Mouse (Mus musculus) kidney, postnatal 0 days (tissue): ENCODE results near the gene Fer1l4. TPM values are rescaled to one million over a fixed set of nuclear protein-coding genes. Genes with fewer than 3 reads are reported as not detected.

ENCODE experiments used
- ATAC-seq: fragments of 200-750 bp; cut with Nextera tagmentation; replicated peaks from 2 replicates; pipeline ENCODE4 v1.8.0; 2017; ENCODE audit warnings: low read depth, moderate number of reproducible peaks, moderate TSS enrichment, moderate library complexity; ENCODE audit not compliant: low FRiP score
- DNase-seq: peaks from one replicate; pipeline ENCODE4 v3.0.0-alpha.2; 2016; ENCODE audit warnings: low spot score
- H3K27ac ChIP-seq: fragments of 300-500 bp; sonication (generic); 2 replicates; pipeline ENCODE4 v1.5.1; 2014; ENCODE audit warnings: mild to moderate bottlenecking
- H3K27me3 ChIP-seq: fragments of 300-500 bp; sonication (generic); 2 replicates; pipeline ENCODE4 v1.6.1; 2014; ENCODE audit warnings: low read length, mixed read lengths; ENCODE audit not compliant: insufficient read depth
- H3K36me3 ChIP-seq: fragments of 300-500 bp; sonication (generic); 2 replicates; pipeline ENCODE4 v1.6.1; 2014; ENCODE audit warnings: low read length, mixed read lengths; ENCODE audit not compliant: insufficient read depth
- H3K4me1 ChIP-seq: fragments of 300-500 bp; sonication (generic); replicated peaks from 2 replicates; pipeline ENCODE4 v1.6.1; 2014; ENCODE audit warnings: antibody characterized with exemption, low read length, mixed read lengths; ENCODE audit not compliant: insufficient read depth
- H3K4me2 ChIP-seq: fragments of 300-500 bp; sonication (generic); 2 replicates; pipeline ENCODE4 v1.6.1; 2014; ENCODE audit warnings: mild to moderate bottlenecking, low read length, moderate library complexity, mixed read lengths
- H3K4me3 ChIP-seq: fragments of 300-500 bp; sonication (generic); replicated peaks from 2 replicates; pipeline ENCODE4 v1.5.1; 2014; ENCODE audit warnings: low read depth, low read length
- H3K9ac ChIP-seq: fragments of 300-500 bp; sonication (generic); 2 replicates; pipeline ENCODE4 v1.6.1; 2014; ENCODE audit warnings: low read depth, low read length
- H3K9me3 ChIP-seq: fragments of 300-500 bp; sonication (generic); replicated peaks from 2 replicates; pipeline ENCODE4 v1.6.1; 2016; ENCODE audit warnings: low read length, inconsistent platforms, mixed read lengths
- CTCF ChIP-seq: IDR thresholded peaks from 2 replicates; pipeline ENCODE4 v1.5.1; 2016; ENCODE audit warnings: antibody characterized with exemption, low read depth, mild to moderate bottlenecking, moderate library complexity
- WGBS: fragments of 180-500 bp; shearing (Covaris S2); extraction: QIAGEN DNeasy Blood & Tissue Kit; methylation state at CpG from one replicate; pipeline ENCODE4 v1.1.7; 2014; 5-methylcytosine and 5-hydroxymethylcytosine counted together
- polyA plus RNA-seq: library from polyadenylated mRNA; unstranded; fragments of >200 nt; fragmentation: Nextera tagmentation; extraction: Ambion mirVana; gene quantifications from 2 replicates; pipeline ENCODE4 v1.2.1, GENCODE M21; 2015

Gene Fer1l4
- polyA plus RNA-seq, 1 experiment from 2014 or later = 0.51 TPM

DNA sequence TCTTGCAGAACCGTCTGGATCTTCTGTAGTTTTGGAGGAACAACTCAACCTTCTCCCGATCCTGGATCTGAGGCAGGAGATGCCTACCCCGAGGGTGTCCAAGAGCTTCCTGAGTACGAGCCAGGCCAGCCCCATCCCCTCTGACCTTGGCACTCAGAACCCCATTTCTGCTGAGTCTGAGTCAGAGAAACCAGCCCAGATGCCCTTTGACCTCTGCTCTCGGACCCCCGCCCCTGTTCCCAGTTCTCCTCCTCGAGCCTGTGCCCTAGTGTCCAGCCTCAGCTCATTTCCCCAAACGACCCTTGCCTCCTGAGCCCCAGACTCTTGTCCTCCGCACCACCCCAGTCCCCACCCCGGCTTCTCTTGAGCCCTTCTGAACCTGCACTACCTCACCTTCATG, 13.4 kb upstream of the Fer1l4 start:
- no peak overlapping the region for H3K27ac ChIP-seq
- DNase-seq (no peak), ATAC-seq (peak; percentile 10)
- H3K4me2 ChIP-seq = peak overlapping the region; percentile 100
- WGBS = 29% methylated on average over 9 of the region's 10 CpGs
- peak overlapping the region; percentile 62; the same call in 1 of the 2 replicates for H3K9ac ChIP-seq
- H3K4me1 ChIP-seq = peaks cover 8% of the 10 kb centered on the region; the same call in 1 of the 2 replicates
- TF ChIP-seq CTCF = no peak
- H3K36me3 ChIP-seq = peaks cover under 1% of the 10 kb centered on the region; the same call in 1 of the 2 replicates
- no peaks in the 10 kb centered on the region for H3K27me3 ChIP-seq
- H3K9me3 ChIP-seq = no peaks in the 10 kb centered on the region
- H3K4me3 ChIP-seq = peak overlapping the region; percentile 76

DNA sequence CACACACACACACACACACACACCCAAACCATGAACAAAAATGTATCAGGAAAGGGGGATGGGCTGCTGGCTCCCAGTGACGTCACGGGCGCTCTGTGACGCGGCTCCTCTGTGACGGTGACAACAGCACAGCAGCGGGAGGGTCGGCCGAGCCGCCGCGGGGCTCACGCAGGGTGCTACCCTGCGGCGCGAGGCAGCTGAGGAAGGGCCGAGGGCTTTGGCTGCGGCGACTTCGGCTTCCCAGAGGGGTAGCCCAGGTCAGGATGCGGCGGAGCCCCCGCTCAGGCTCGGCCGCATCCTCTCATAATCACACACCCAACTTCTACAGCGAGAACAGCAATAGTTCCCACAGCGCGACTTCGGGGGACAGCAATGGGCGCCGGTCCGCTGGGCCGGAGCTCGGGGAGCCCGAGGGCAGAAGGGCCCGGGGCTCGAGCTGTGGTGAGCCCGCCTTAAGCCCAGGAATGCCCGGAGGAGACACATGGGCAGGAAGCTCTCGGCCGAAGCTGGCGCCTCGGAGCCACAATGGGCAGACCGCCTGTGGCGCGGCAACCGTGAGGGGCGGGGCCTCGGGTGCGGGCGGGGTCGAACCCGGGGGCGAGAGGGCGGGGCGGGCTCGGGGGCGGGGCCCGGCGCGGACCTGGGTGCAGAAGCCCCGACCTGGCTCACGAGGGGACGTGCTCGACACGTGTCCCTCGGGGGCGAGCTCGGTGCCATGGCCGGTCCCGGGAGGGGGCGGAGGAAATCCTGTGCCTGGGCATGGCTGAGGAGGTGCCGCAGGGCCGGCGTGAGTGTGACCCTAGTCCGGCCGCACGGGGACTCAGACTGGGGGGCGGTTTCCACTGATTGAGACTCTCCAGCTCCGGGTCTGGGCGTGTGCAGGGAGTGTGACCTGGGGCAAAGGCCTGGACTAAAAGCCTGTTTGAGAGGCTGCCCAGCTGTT, 12.6 kb upstream of the Fer1l4 start, which contains the start of gene Spag4:
Gene Spag4 (plus strand): TSS at position 77 of the 943 bp plus-strand sequence.
- no peaks in the 10 kb centered on the region for H3K36me3 ChIP-seq
- under 1% methylated on average over 69 of the region's 81 CpGs for WGBS
- peaks cover 8% of the 10 kb centered on the region; the same call in 1 of the 2 replicates for H3K4me1 ChIP-seq
- H3K9me3 ChIP-seq = no peaks in the 10 kb centered on the region
- peak within 1 kb of the TSS; percentile 79 for H3K27ac ChIP-seq
- H3K4me3 ChIP-seq = peak within 1 kb of the TSS; percentile 76
- H3K4me2 ChIP-seq = peak within 1 kb of the TSS; percentile 100
- TF ChIP-seq CTCF = no peak
- H3K9ac ChIP-seq = peak within 1 kb of the TSS; percentile 62
- DNase-seq (peak; percentile 74), ATAC-seq (peak; percentile 82)
- H3K27me3 ChIP-seq = no peaks in the 10 kb centered on the region

DNA sequence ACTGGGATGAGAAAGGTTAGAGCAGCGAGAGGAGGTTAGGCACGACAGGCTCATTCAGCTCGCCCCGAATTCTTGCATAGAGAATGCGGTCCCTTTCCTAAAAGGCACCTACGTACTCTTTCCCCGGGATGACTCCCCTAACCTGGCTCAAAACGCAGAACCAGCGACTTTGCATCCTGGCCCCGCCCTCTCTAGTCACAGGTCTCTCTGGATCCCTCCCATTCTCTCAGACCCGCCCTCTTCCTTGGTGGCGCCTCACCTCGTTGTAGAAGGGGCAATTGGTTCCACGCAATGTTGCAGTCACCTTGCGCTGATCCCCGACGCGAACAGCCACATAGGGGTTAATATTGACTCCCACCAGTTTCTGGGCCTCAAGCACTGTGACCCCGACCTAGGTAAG, 4.8 kb downstream of the Fer1l4 start:
- H3K27ac ChIP-seq = no peak overlapping the region
- H3K9ac ChIP-seq = no peak overlapping the region
- peak; percentile 40 for DNase-seq
- 6% methylated on average over 19 of the region's 19 CpGs for WGBS
- ATAC-seq = no peak
- H3K4me3 ChIP-seq = 0 out of 2 replicates have a peak overlapping the region, but pooled peaks have one; percentile 17
- H3K36me3 ChIP-seq = no peaks in the 10 kb centered on the region
- 0 out of 2 replicates have a peak, but pooled peaks cover 4% of the 10 kb centered on the region for H3K4me1 ChIP-seq
- peak overlapping the region; percentile 52 for H3K4me2 ChIP-seq
- H3K9me3 ChIP-seq = no peaks in the 10 kb centered on the region
- no peak for TF ChIP-seq CTCF
- no peaks in the 10 kb centered on the region for H3K27me3 ChIP-seq

DNA sequence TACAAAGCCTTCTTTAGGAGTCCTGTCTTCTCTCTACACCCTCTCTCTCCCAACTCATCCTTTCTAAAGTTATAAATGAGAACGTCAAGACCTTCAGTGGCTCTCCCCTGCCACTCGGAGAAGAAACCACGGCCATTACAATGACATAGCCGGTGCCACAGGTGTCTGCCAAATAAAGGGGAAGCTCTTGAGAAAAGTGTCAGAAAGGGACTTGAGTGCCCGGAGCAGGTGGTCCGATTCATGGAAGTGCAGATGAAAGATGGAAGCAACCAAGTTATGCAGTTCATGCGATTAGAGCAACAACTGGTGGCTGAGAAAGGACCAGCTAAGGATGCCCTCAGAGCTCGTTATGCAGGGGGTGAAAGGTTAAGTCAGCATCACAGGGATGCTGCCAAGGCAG, 9.8 kb downstream of the Fer1l4 start:
- Histone ChIP-seq H3K9me3 (no peaks in the 10 kb centered on the region), H3K36me3 (no peaks in the 10 kb centered on the region), H3K27me3 (no peaks in the 10 kb centered on the region), H3K27ac (no peak overlapping the region), H3K4me2 (no peak overlapping the region), H3K4me3 (no peak overlapping the region), H3K4me1 (0 out of 2 replicates have a peak, but pooled peaks cover 2% of the 10 kb centered on the region), H3K9ac (no peak overlapping the region)
- TF ChIP-seq CTCF = no peak
- 81% methylated on average over 8 of the region's 8 CpGs for WGBS
- no peak for DNase-seq
- ATAC-seq = no peak

DNA sequence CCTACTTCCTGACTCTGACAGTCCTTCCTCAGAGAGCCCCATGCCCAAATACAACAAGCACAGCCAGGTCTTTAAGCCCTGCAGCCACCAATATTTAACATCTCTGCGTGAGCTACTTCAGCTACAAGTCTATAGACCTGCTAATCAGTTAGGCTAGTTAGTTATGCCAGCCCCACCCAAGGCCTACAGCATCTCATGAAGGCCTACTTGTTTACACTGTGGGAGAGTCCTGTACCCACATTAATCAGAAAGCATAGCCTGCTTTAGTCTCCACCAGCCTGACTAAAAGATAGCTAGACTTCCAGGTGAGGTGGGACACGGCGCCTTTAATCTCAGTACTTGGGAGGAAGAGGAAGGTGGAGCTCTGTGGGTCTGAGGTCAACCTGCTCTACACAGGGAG, 13.4 kb downstream of the Fer1l4 start:
- Histone ChIP-seq H3K27me3 (no peaks in the 10 kb centered on the region), H3K36me3 (no peaks in the 10 kb centered on the region), H3K27ac (no peak overlapping the region), H3K4me3 (no peak overlapping the region), H3K4me1 (no peaks in the 10 kb centered on the region), H3K9me3 (no peaks in the 10 kb centered on the region), H3K9ac (no peak overlapping the region), H3K4me2 (no peak overlapping the region)
- no peak for TF ChIP-seq CTCF
- WGBS = 84% methylated on average over 3 of the region's 3 CpGs
- DNase-seq = no peak
- ATAC-seq = no peak

DNA sequence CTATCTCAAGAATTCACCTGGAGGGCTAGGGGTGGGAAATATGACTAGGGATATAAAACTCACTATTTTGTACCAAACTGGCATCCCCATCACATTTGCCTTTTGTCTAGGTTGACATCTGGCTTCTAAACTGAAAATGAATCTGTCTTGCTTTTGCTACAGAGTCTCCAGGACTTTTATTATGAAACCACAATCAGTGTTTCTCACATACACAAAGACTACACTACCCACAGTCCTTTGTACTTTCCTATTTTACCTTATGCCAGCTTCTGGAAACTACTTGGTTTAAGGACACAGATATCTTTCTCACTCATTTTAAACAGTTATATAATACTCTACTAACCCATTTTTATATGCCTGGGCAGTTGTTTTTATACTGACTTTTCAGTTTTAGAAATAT, 27.3 kb downstream of the Fer1l4 start:
- Histone ChIP-seq H3K9me3 (no peaks in the 10 kb centered on the region), H3K4me2 (no peak overlapping the region), H3K4me1 (no peaks in the 10 kb centered on the region), H3K27me3 (no peaks in the 10 kb centered on the region), H3K4me3 (no peak overlapping the region), H3K9ac (no peak overlapping the region), H3K36me3 (no peaks in the 10 kb centered on the region), H3K27ac (no peak overlapping the region)
- DNase-seq = peak; percentile 21
- no peak for ATAC-seq
- no peak for TF ChIP-seq CTCF
